In genomic region chr10:70109974-70110373, GRCm38 (mm10) we compare ENCODE assay signal across 9 mouse cellular contexts. TPM values are rescaled to one million over a fixed set of nuclear protein-coding genes. Genes with fewer than 3 reads are reported as not detected.
A peak's percentile ranks its signal among the peaks of the same experiment; 100 is the strongest.
DNase-seq lines count a peak whose midpoint lies in the region; ATAC-seq and TF ChIP-seq lines count a peak whose summit lies in the region.
"Had no signal": no experiment of that assay in that cellular context is flagged by ENCODE, and none has a peak within 500 bp of the region (broad histone marks: within the 10 kb centered on the region; RNA-seq: fewer than 3 reads in every experiment).

No protein-coding gene starts in this region.

- no peak for TF ChIP-seq POLR2A in lung, adult 2 months (IDR thresholded peaks at IDR 0.05; ENCODE audit: borderline replicate concordance, extremely low read depth, low read depth, low read length)
- no peak for TF ChIP-seq POLR2A in small intestine, adult 2 months (IDR thresholded peaks at IDR 0.05; ENCODE audit: low read depth, low read length)

- no peak overlapping the region for H3K4me3 ChIP-seq in lung, embryonic 16.5 days (ENCODE audit: low read length)
- H3K4me3 ChIP-seq in lung, adult 2 months (replicated peaks; ENCODE audit: extremely low read depth, low read depth, low read length): no peak overlapping the region
- H3K4me3 ChIP-seq in intestine, embryonic 15.5 days (replicated peaks): no peak overlapping the region
- H3K4me3 ChIP-seq in small intestine, adult 2 months (ENCODE audit: low read depth, low read length): no peak overlapping the region
- H3K4me3 ChIP-seq in forebrain, embryonic 16.5 days (replicated peaks; ENCODE audit: low read length): no peak overlapping the region
- H3K4me3 ChIP-seq: neural tube, embryonic 13.5 days had no signal

- no peak overlapping the region for H3K4me2 ChIP-seq in lung, embryonic 16.5 days (ENCODE audit: low read depth, low read length)
- H3K4me2 ChIP-seq in intestine, embryonic 15.5 days (replicated peaks): peak overlapping the region; percentile 24
- H3K4me2 ChIP-seq in forebrain, embryonic 16.5 days (ENCODE audit: low read length): no peak overlapping the region
- H3K4me2 ChIP-seq: neural tube, embryonic 13.5 days had no signal

- intact Hi-C loops in gastrocnemius, postnatal 14 days (cut with DNase I; ENCODE audit: low total_unique reads): loop anchor here (5.0 kb wide), 1 partner anchor 42 kb away; no protein-coding TSS in a partner anchor

- 54% methylated on average over 5 of the region's 5 CpGs for WGBS in lung, embryonic 16.5 days
- 53% methylated on average over 5 of the region's 5 CpGs for WGBS in lung, adult 2 months
- WGBS in intestine, embryonic 15.5 days: 33% methylated on average over 5 of the region's 5 CpGs
- 27% methylated on average over 5 of the region's 5 CpGs for WGBS in small intestine, adult 2 months
- WGBS in forebrain, embryonic 16.5 days: 81% methylated on average over 5 of the region's 5 CpGs

- ATAC-seq in lung, embryonic 16.5 days (ENCODE audit: low read depth): peak; percentile 71
- peak; percentile 97 for ATAC-seq in intestine, embryonic 15.5 days
- ATAC-seq in forebrain, embryonic 16.5 days: no peak

- H3K9ac ChIP-seq in lung, embryonic 16.5 days (ENCODE audit: low read length): no peak overlapping the region
- H3K9ac ChIP-seq in intestine, embryonic 15.5 days: no peak overlapping the region
- no peak overlapping the region for H3K9ac ChIP-seq in forebrain, embryonic 16.5 days (replicated peaks; ENCODE audit: low read depth, low read length)
- H3K9ac ChIP-seq: neural tube, embryonic 13.5 days had no signal

- no peak for TF ChIP-seq CTCF in lung, adult 2 months (IDR thresholded peaks at IDR 0.05; ENCODE audit: insufficient read depth, low read length)
- TF ChIP-seq CTCF in small intestine, adult 2 months (IDR thresholded peaks at IDR 0.05; ENCODE audit: extremely low read depth, insufficient read length, insufficient replicate concordance, low read depth, low read length): no peak

- peak; percentile 39 for DNase-seq in gastrocnemius, postnatal 14 days
- DNase-seq in gastrocnemius, adult 18-20 months (ENCODE audit: low spot score): no peak
- no peak for DNase-seq in lung, adult 2 months
- DNase-seq in thymus, adult 18-20 months: no peak

- H3K36me3 ChIP-seq in lung, embryonic 16.5 days (ENCODE audit: control insufficient read depth, insufficient read depth, low read length): no peaks in the 10 kb centered on the region
- H3K36me3 ChIP-seq in intestine, embryonic 15.5 days: no peaks in the 10 kb centered on the region
- peaks cover 2% of the 10 kb centered on the region; the same call in 1 of the 2 replicates for H3K36me3 ChIP-seq in small intestine, adult 2 months (ENCODE audit: control insufficient read depth, insufficient read depth, low read length)
- no peaks in the 10 kb centered on the region for H3K36me3 ChIP-seq in forebrain, embryonic 16.5 days (ENCODE audit: control insufficient read depth, insufficient read depth)

- no peak overlapping the region for H3K27ac ChIP-seq in lung, embryonic 16.5 days (ENCODE audit: low read length)
- 0 out of 2 replicates have a peak overlapping the region, but pooled peaks have one; percentile 62 for H3K27ac ChIP-seq in intestine, embryonic 15.5 days
- H3K27ac ChIP-seq in small intestine, adult 2 months (ENCODE audit: insufficient read depth, low read depth, low read length): peak overlapping the region; percentile 97
- H3K27ac ChIP-seq in forebrain, embryonic 16.5 days (ENCODE audit: low read length): no peak overlapping the region
- H3K27ac ChIP-seq: neural tube, embryonic 13.5 days had no signal

- H3K27me3 ChIP-seq in lung, embryonic 16.5 days (ENCODE audit: control insufficient read depth, insufficient read depth, low read depth, low read length): no peaks in the 10 kb centered on the region
- H3K27me3 ChIP-seq in intestine, embryonic 15.5 days (replicated peaks): no peaks in the 10 kb centered on the region
- no peaks in the 10 kb centered on the region for H3K27me3 ChIP-seq in small intestine, adult 2 months (ENCODE audit: control insufficient read depth, insufficient read depth, low read length)
- H3K27me3 ChIP-seq in forebrain, embryonic 16.5 days (replicated peaks; ENCODE audit: control insufficient read depth, insufficient read depth, low read length): no peaks in the 10 kb centered on the region
- H3K27me3 ChIP-seq: neural tube, embryonic 13.5 days had no signal

- peaks cover 3% of the 10 kb centered on the region; the same call in 1 of the 2 replicates for H3K4me1 ChIP-seq in lung, embryonic 16.5 days (replicated peaks; ENCODE audit: control insufficient read depth, insufficient read depth, low read length)
- H3K4me1 ChIP-seq in lung, adult 2 months (ENCODE audit: control insufficient read depth, insufficient read depth, low read length): peaks cover 12% of the 10 kb centered on the region
- H3K4me1 ChIP-seq in intestine, embryonic 15.5 days (replicated peaks): peaks cover 23% of the 10 kb centered on the region
- peaks cover 31% of the 10 kb centered on the region; the same call in 1 of the 2 replicates for H3K4me1 ChIP-seq in small intestine, adult 2 months (ENCODE audit: control insufficient read depth, insufficient read depth, insufficient read length, low read length)
- no peaks in the 10 kb centered on the region for H3K4me1 ChIP-seq in forebrain, embryonic 16.5 days (replicated peaks; ENCODE audit: control insufficient read depth, insufficient read depth, low read length)

- no peaks in the 10 kb centered on the region for H3K9me3 ChIP-seq in lung, embryonic 16.5 days (ENCODE audit: control insufficient read depth, low read length)
- H3K9me3 ChIP-seq in intestine, embryonic 15.5 days: no peaks in the 10 kb centered on the region
- H3K9me3 ChIP-seq in forebrain, embryonic 16.5 days (ENCODE audit: control insufficient read depth, low read length): no peaks in the 10 kb centered on the region
- H3K9me3 ChIP-seq: neural tube, embryonic 13.5 days had no signal

RNA-seq across cellular contexts. Expression of gene Ccdc6, which starts 13.1 kb away (rescaled TPM):
- 10 to 100 TPM; 69.5 to 75.2 TPM for total RNA-seq in gastrocnemius, postnatal 14 days (2021)
- total RNA-seq in gastrocnemius, adult 18-20 months (2021): 100 to 1,000 TPM in 1 of 2 experiments, 10 to 100 TPM in 1; 87.0 to 114 TPM
- polyA plus RNA-seq in lung, embryonic 16.5 days (2015; fragmentation: Nextera tagmentation; extraction: Ambion mirVana): 15.1 and 16.3 TPM in 2 replicates
- 19.1 and 22.2 TPM in 2 replicates for polyA plus RNA-seq in lung, adult 2 months (2012; rRNA removed)
- 13.5 and 14.0 TPM in 2 replicates for polyA plus RNA-seq in intestine, embryonic 15.5 days (2015; fragmentation: Nextera tagmentation; extraction: Ambion mirVana)
- polyA plus RNA-seq in small intestine, adult 2 months (2012; rRNA removed): 16.6 and 34.6 TPM in 2 replicates
- 16.1 and 18.1 TPM in 2 replicates for polyA plus RNA-seq in forebrain, embryonic 16.5 days (2015; fragmentation: Nextera tagmentation; extraction: Ambion mirVana)

Comparison
In these comparisons a context has a peak if more than half of its experiments do, and no peak if none do; other contexts are left out.
1. H3K27ac ChIP-seq: peak in intestine, embryonic 15.5 days (single experiment) and small intestine, adult 2 months (single experiment); none in lung, embryonic 16.5 days (single experiment) and forebrain, embryonic 16.5 days (single experiment).